ENCODE assay signal across 13 mouse cellular contexts in genomic region chr4:26766235-26767228, GRCm38 (mm10).
DNase-seq lines count a peak whose midpoint lies in the region; ATAC-seq and TF ChIP-seq lines count a peak whose summit lies in the region.
"Had no signal": no experiment of that assay in that cellular context is flagged by ENCODE, and none has a peak within 500 bp of the region (broad histone marks: within the 10 kb centered on the region; RNA-seq: fewer than 3 reads in every experiment).

No protein-coding gene starts in this region.

- WGBS in hindbrain, embryonic 11.5 days, result 37% methylated on average over 16 of the region's 16 CpGs
- WGBS in midbrain, embryonic 13.5 days, result 15% methylated on average over 16 of the region's 16 CpGs

- H3K27ac ChIP-seq in hindbrain, embryonic 11.5 days (ENCODE audit: low read depth, low read length), result no peak overlapping the region
- no peak overlapping the region for H3K27ac ChIP-seq in midbrain, embryonic 13.5 days
- H3K27ac ChIP-seq: intestine, embryonic 15.5 days had no signal

- peak; percentile 69; the same call in 1 of the 2 replicates for ATAC-seq in hindbrain, embryonic 11.5 days (ENCODE audit: low FRiP score)
- ATAC-seq in midbrain, embryonic 13.5 days, result peak; percentile 71
- ATAC-seq: intestine, embryonic 15.5 days; lung, postnatal 0 days; Patski had no signal

- H3K36me3 ChIP-seq in hindbrain, embryonic 11.5 days (ENCODE audit: control insufficient read depth, insufficient read depth, low read length), result no peaks in the 10 kb centered on the region
- H3K36me3 ChIP-seq in midbrain, embryonic 13.5 days, result no peaks in the 10 kb centered on the region
- H3K36me3 ChIP-seq: intestine, embryonic 15.5 days had no signal

- no peaks in the 10 kb centered on the region for H3K27me3 ChIP-seq in hindbrain, embryonic 11.5 days (ENCODE audit: control insufficient read depth, insufficient read depth, low read length)
- H3K27me3 ChIP-seq in midbrain, embryonic 13.5 days, result peaks cover 58% of the 10 kb centered on the region
- H3K27me3 ChIP-seq: intestine, embryonic 15.5 days; Patski had no signal

- TF ChIP-seq CTCF in brain, embryonic 14.5 days (IDR thresholded peaks at IDR 0.05; ENCODE audit: borderline replicate concordance, extremely low read depth, insufficient read depth, insufficient read length), result no peak

- no peaks in the 10 kb centered on the region for H3K9me3 ChIP-seq in hindbrain, embryonic 11.5 days (ENCODE audit: control insufficient read depth, low read length)
- H3K9me3 ChIP-seq in midbrain, embryonic 13.5 days, result no peaks in the 10 kb centered on the region
- H3K9me3 ChIP-seq: intestine, embryonic 15.5 days had no signal

- H3K4me1 ChIP-seq in hindbrain, embryonic 11.5 days (replicated peaks; ENCODE audit: control insufficient read depth, insufficient read depth, low read length), result no peaks in the 10 kb centered on the region
- peaks cover 7% of the 10 kb centered on the region for H3K4me1 ChIP-seq in midbrain, embryonic 13.5 days (replicated peaks)
- H3K4me1 ChIP-seq: intestine, embryonic 15.5 days had no signal

- H3K4me3 ChIP-seq in hindbrain, embryonic 11.5 days (ENCODE audit: low read depth, low read length), result no peak overlapping the region
- H3K4me3 ChIP-seq in midbrain, embryonic 13.5 days (replicated peaks), result 0 out of 2 replicates have a peak overlapping the region, but pooled peaks have one; percentile 4
- H3K4me3 ChIP-seq: intestine, embryonic 15.5 days had no signal

- no peak overlapping the region for H3K4me2 ChIP-seq in hindbrain, embryonic 11.5 days (replicated peaks; ENCODE audit: low read depth, low read length)
- H3K4me2 ChIP-seq in midbrain, embryonic 13.5 days (replicated peaks), result peak overlapping the region; percentile 44
- H3K4me2 ChIP-seq: intestine, embryonic 15.5 days had no signal

- peak; percentile 56 for DNase-seq in brain, embryonic 14.5 days (ENCODE audit: low read depth)
- DNase-seq in embryo, embryonic 9.5 days (ENCODE audit: extremely low spot score), result peak; percentile 3
- peak; percentile 12 for DNase-seq in hindbrain, embryonic 11.5 days (ENCODE audit: low spot score)
- no peak for DNase-seq in spleen, postnatal 36 days (ENCODE audit: low spot score in 2 of 2)
- DNase-seq in cerebellum, postnatal 14 days, result no peak
- no peak for DNase-seq in adrenal gland, postnatal 25 days
- DNase-seq in lung, adult 18-20 months, result no peak
- DNase-seq: cerebellum, postnatal 10 days; kidney, postnatal 25 days had no signal

- no peak overlapping the region for H3K9ac ChIP-seq in hindbrain, embryonic 11.5 days (ENCODE audit: low read depth, low read length)
- H3K9ac ChIP-seq in midbrain, embryonic 13.5 days (replicated peaks), result no peak overlapping the region
- H3K9ac ChIP-seq: intestine, embryonic 15.5 days had no signal

- no peak for TF ChIP-seq POLR2A in brain, embryonic 14.5 days (IDR thresholded peaks at IDR 0.05; ENCODE audit: borderline replicate concordance, extremely low read depth, insufficient read depth, insufficient read length, poor library complexity, severe bottlenecking)

Comparison
In these comparisons a context has a peak if more than half of its experiments do, and no peak if none do; other contexts are left out.
1. DNase-seq: peak in brain, embryonic 14.5 days (single experiment), embryo, embryonic 9.5 days (single experiment) and hindbrain, embryonic 11.5 days (single experiment); none in spleen, postnatal 36 days (0 of 2), cerebellum, postnatal 14 days (0 of 2), adrenal gland, postnatal 25 days (single experiment) and lung, adult 18-20 months (0 of 2).